Mouse (Mus musculus) heart, postnatal 0 days (tissue): ENCODE measurements around the gene Pias4. TPM values are rescaled to one million over a fixed set of nuclear protein-coding genes. Genes with fewer than 3 reads are reported as not detected.

Experiments
- ATAC-seq: fragments of 200-750 bp; cut with Nextera tagmentation; 2 replicates; pipeline ENCODE4 v1.8.0; 2017; ENCODE audit warnings: low read depth, moderate number of reproducible peaks, moderate library complexity; ENCODE audit not compliant: insufficient read depth
- DNase-seq: peaks from one replicate; pipeline ENCODE4 v3.0.0-alpha.2; 2016; ENCODE audit warnings: low spot score
- H3K27ac ChIP-seq: fragments of 300-500 bp; sonication (generic); 2 replicates; pipeline ENCODE4 v1.5.1; 2014; ENCODE audit warnings: low read depth, mild to moderate bottlenecking
- H3K27me3 ChIP-seq: fragments of 300-500 bp; sonication (generic); 2 replicates; pipeline ENCODE4 v1.6.1; 2014; ENCODE audit warnings: low read length, mixed read lengths; ENCODE audit not compliant: control insufficient read depth, insufficient read depth
- H3K36me3 ChIP-seq: fragments of 300-500 bp; sonication (generic); replicated peaks from 2 replicates; pipeline ENCODE4 v1.6.1; 2014; ENCODE audit warnings: low read length, mixed read lengths; ENCODE audit not compliant: control insufficient read depth, insufficient read depth
- H3K4me1 ChIP-seq: fragments of 300-500 bp; sonication (generic); 2 replicates; pipeline ENCODE4 v1.6.1; 2014; ENCODE audit warnings: antibody characterized with exemption; ENCODE audit not compliant: control insufficient read depth, insufficient read depth
- H3K4me2 ChIP-seq: fragments of 300-500 bp; sonication (generic); 2 replicates; pipeline ENCODE4 v1.6.1; 2014; ENCODE audit warnings: low read depth, mild to moderate bottlenecking, low read length, moderate library complexity
- H3K4me3 ChIP-seq: fragments of 300-500 bp; sonication (generic); 2 replicates; pipeline ENCODE4 v1.5.1; 2014; ENCODE audit warnings: low read depth, low read length
- H3K9ac ChIP-seq: fragments of 300-500 bp; sonication (generic); replicated peaks from 2 replicates; pipeline ENCODE4 v1.6.1; 2014; ENCODE audit warnings: low read depth, low read length, mixed read lengths
- H3K9me3 ChIP-seq: fragments of 300-500 bp; sonication (generic); replicated peaks from 2 replicates; pipeline ENCODE4 v1.6.1; 2016; ENCODE audit warnings: low read length; ENCODE audit not compliant: control insufficient read depth
- CTCF ChIP-seq: IDR thresholded peaks from 2 replicates; pipeline ENCODE4 v1.5.1; 2016; ENCODE audit warnings: antibody characterized with exemption, control low read depth, low read depth
- EP300 ChIP-seq: IDR thresholded peaks from 2 replicates; pipeline ENCODE4 v1.6.1; 2016; ENCODE audit warnings: antibody characterized with exemption, low read depth
- WGBS: fragments of 180-500 bp; shearing (Covaris S2); extraction: QIAGEN DNeasy Blood & Tissue Kit; methylation state at CpG from one replicate; pipeline ENCODE4 v1.1.7; 2014; 5-methylcytosine and 5-hydroxymethylcytosine counted together
- polyA plus RNA-seq: library from polyadenylated mRNA; unstranded; fragments of >200 nt; fragmentation: Nextera tagmentation; extraction: Ambion mirVana; gene quantifications from 2 replicates; pipeline ENCODE4 v1.2.1, GENCODE M21; 2015
- total RNA-seq: library from RNA; depleted of rRNA; stranded (reverse); fragments of >200 nt; gene quantifications from 2 replicates; pipeline ENCODE4 v1.2.3, GENCODE M21; 2014; ENCODE audit warnings: low replicate concordance

Pias4 gene
- total and polyA plus RNA-seq, 2 experiments from 2014 or later, result 14.4 to 19.8 TPM

DNA sequence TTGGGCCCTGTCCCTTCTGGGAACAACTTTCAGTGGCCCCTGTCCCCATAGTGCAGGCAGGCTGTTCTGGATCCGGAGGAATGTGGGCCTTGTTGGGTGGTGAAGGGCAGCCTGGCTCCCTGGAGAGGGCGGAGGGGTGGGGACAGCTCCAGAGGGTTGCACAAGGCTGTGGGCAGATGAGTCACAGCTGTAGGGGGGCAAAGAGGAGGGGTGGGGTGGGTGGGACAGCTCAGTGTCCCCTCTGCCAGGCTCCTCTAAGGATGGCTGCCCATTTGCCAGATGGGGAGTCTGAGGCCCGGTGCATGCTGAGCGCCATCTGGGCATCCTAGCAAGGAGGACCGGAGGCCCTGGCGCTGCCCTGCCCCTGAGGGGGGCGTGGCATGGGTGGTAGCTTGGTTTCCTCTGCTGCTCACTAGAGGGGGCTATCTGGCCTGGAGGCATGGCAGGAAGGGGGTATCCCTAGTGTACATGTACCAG, 24.5 kb downstream of the Pias4 start:
- no peaks in the 10 kb centered on the region for H3K9me3 ChIP-seq
- H3K36me3 ChIP-seq, result peaks cover 51% of the 10 kb centered on the region
- 83% methylated on average over 7 of the region's 7 CpGs for WGBS
- H3K27me3 ChIP-seq, result no peaks in the 10 kb centered on the region
- peaks cover 47% of the 10 kb centered on the region for H3K4me1 ChIP-seq
- no peak overlapping the region for H3K9ac ChIP-seq
- TF ChIP-seq CTCF, result no peak
- no peak for TF ChIP-seq EP300
- H3K27ac ChIP-seq, result no peak overlapping the region
- no peak for DNase-seq
- H3K4me2 ChIP-seq, result no peak overlapping the region
- no peak overlapping the region for H3K4me3 ChIP-seq
- no peak for ATAC-seq

GRCm38 (mm10) chr10:81142551-81142981, 25.2 kb downstream of the Pias4 start:
- no peak overlapping the region for H3K4me3 ChIP-seq
- H3K4me2 ChIP-seq, result no peak overlapping the region
- WGBS, result 61% methylated on average over 5 of the region's 5 CpGs
- no peak for TF ChIP-seq EP300
- no peak for TF ChIP-seq CTCF
- H3K9me3 ChIP-seq, result no peaks in the 10 kb centered on the region
- H3K9ac ChIP-seq, result 0 out of 2 replicates have a peak overlapping the region, but pooled peaks have one; percentile 35
- ATAC-seq, result no peak
- H3K4me1 ChIP-seq, result peaks cover 47% of the 10 kb centered on the region
- peaks cover 45% of the 10 kb centered on the region for H3K36me3 ChIP-seq
- H3K27me3 ChIP-seq, result no peaks in the 10 kb centered on the region
- no peak overlapping the region for H3K27ac ChIP-seq
- no peak for DNase-seq

DNA sequence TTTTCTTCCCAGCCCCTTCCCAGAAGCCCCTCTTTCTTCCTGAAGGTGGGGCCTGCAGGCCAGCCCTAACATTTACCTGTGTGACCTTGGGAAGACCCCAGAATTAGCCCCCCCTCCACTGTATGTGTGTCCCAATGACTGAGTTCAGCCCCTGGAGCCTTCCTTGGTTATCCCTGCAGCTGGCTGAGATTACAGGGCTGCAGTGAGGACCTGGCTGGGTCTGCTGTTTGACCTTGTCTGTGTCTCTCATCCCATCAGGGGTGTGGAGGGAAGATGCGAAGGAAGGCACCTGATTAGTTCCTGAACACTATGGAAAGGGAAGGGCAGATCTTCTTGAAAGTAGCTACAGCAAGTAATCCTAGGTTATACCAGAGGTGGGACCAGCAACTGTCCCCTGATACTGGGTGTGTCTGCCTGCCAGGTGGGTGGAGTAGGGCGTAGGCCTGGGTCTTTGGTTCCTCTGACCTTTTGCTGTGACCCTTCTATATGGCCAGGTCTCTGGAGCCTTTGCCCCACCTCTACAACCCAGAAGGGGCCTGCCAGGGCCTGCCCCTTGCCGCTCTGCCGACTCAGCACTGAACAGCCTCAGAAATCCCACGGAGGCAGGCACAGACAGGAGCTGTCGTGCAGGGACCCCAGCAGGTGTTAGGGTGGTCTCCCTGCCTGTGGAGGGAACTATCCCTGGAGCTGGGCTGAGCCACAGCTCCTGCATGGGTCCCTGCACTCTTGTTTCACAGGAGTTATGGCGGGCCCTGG, 26.1 kb downstream of the Pias4 start:
- peak overlapping the region; percentile 92 for H3K4me2 ChIP-seq
- peaks cover 35% of the 10 kb centered on the region for H3K36me3 ChIP-seq
- DNase-seq (no peak), ATAC-seq (no peak)
- H3K4me3 ChIP-seq, result no peak overlapping the region; the same call in 1 of the 2 replicates
- H3K9me3 ChIP-seq, result no peaks in the 10 kb centered on the region
- H3K27ac ChIP-seq, result peak overlapping the region; percentile 22; the same call in 1 of the 2 replicates
- TF ChIP-seq EP300 (no peak), CTCF (no peak)
- H3K27me3 ChIP-seq, result no peaks in the 10 kb centered on the region
- 75% methylated on average over 7 of the region's 7 CpGs for WGBS
- H3K4me1 ChIP-seq, result peaks cover 47% of the 10 kb centered on the region
- H3K9ac ChIP-seq, result 0 out of 2 replicates have a peak overlapping the region, but pooled peaks have one; percentile 50

DNA sequence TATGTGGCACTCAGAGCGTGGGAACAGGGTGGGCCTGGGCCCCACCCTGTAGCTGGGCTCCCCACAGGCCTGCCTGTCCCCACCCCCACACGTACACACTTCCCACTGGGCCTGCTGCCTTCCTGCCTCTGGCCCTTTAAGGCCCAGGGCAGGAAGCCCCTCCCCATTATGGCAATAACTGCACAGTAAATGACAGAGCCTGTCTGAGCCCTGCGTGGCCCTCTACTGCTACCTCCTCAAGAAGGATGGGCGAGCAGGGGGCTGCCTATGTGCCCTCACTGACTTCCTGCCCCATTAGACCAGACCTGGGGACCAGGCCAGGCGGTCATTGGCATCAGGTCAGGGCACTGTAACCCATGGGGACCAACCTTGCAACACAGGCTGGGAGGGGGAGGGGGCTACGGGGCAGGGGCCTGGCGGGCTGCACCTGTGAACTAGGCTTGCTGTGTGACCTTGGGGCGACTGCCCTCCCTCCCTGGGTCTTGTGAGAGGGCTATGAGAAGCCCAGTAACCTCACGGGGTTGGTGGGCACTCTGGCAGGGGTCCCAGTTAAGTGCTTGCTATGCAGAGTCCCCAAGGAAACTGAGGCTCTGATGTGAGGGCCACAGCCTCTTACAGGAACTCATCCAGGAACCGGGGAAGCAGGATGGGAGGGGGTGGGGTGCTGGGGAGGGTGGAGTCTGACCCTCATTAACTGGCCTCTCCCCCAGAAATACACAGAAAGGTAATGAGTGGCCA, 26.8 kb downstream of the Pias4 start:
- H3K27me3 ChIP-seq, result no peaks in the 10 kb centered on the region
- no peak for TF ChIP-seq CTCF
- TF ChIP-seq EP300, result no peak
- peak; percentile 30 for DNase-seq

DNA sequence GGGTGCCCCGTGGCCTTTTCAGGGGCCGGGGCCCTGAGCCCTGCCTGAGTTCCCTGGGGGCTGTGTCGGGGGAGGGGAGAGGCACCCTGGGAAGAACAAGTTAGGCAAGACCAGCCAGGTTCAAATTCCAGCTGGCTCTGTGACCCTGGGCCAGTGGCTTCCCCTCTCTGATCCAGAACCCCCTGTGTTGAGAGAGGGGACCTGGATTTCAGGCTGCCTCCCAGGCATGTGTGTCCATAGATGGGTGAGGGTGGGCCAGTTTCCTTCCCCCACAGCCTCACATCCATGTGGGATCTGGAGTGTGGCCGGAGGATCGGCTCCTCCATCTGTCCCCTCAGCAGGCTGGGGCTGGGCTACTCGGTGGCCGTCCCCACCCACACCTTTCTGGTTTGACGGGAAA, 27.7 kb downstream of the Pias4 start:
- Histone ChIP-seq H3K9ac (peak overlapping the region; percentile 80), H3K36me3 (peaks cover 19% of the 10 kb centered on the region), H3K27me3 (no peaks in the 10 kb centered on the region), H3K9me3 (no peaks in the 10 kb centered on the region), H3K27ac (peak overlapping the region; percentile 92), H3K4me2 (peak overlapping the region; percentile 92), H3K4me3 (peak overlapping the region; percentile 74), H3K4me1 (peaks cover 53% of the 10 kb centered on the region)
- TF ChIP-seq EP300, result no peak
- no peak for TF ChIP-seq CTCF
- no peak for ATAC-seq
- 39% methylated on average over 8 of the region's 8 CpGs for WGBS
- no peak for DNase-seq

More for the DNA sequence above, 26.8 kb downstream of the Pias4 start:
- H3K9me3 ChIP-seq, result no peaks in the 10 kb centered on the region
- peak overlapping the region; percentile 50 for H3K9ac ChIP-seq
- 32% methylated on average over 10 of the region's 10 CpGs for WGBS
- H3K4me3 ChIP-seq, result peak overlapping the region; percentile 74
- ATAC-seq, result no peak
- peak overlapping the region; percentile 92 for H3K4me2 ChIP-seq
- H3K36me3 ChIP-seq, result peaks cover 28% of the 10 kb centered on the region
- peaks cover 47% of the 10 kb centered on the region for H3K4me1 ChIP-seq
- H3K27ac ChIP-seq, result peak overlapping the region; percentile 92
